Mouse (Mus musculus) ES-E14 (cell line): ENCODE data around the gene Pacsin1. TPM values are rescaled to one million over a fixed set of nuclear protein-coding genes. Genes with fewer than 3 reads are reported as not detected.

ENCODE experiments used
- DNase-seq: peaks from one replicate; pipeline ENCODE4 v3.0.0-alpha.2; 2013; ENCODE audit warnings: low read depth, low spot score
- H3K27ac ChIP-seq: 2 replicates; pipeline ENCODE4 v1.5.1; 2012; ENCODE audit warnings: low read depth, mild to moderate bottlenecking, low read length, moderate library complexity, mixed read lengths; ENCODE audit not compliant: poor library complexity, insufficient read depth, severe bottlenecking
- H3K36me3 ChIP-seq: 2 replicates; pipeline ENCODE4 v1.6.1; 2012; ENCODE audit warnings: mild to moderate bottlenecking, low read length, moderate library complexity, mixed read lengths; ENCODE audit not compliant: control insufficient read depth, poor library complexity, insufficient read depth, severe bottlenecking
- H3K4me1 ChIP-seq, 2 experiments: fragments of 150-350 bp in 1 of 2; sonication (generic) in 1 of 2; 2 replicates each; pipeline ENCODE4 v1.6.1; 2012; ENCODE audit warnings: low read length in 2 of 2, mild to moderate bottlenecking in 1 of 2, mixed read lengths in 1 of 2; ENCODE audit not compliant: control insufficient read depth in 2 of 2, insufficient read depth in 2 of 2, poor library complexity in 1 of 2
- H3K4me3 ChIP-seq, 2 experiments: fragments of 150-350 bp in 1 of 2; sonication (generic) in 1 of 2; 2 replicates each; pipeline ENCODE4 v1.5.1; 2012; ENCODE audit warnings: low read length in 2 of 2, low read depth in 1 of 2, mild to moderate bottlenecking in 1 of 2, mixed read lengths in 1 of 2; ENCODE audit not compliant: insufficient read depth in 1 of 2, poor library complexity in 1 of 2, severe bottlenecking in 1 of 2
- H3K9ac ChIP-seq: 2 replicates; pipeline ENCODE4 v1.6.1; 2012; ENCODE audit warnings: low read depth, mild to moderate bottlenecking, low read length, mixed read lengths; ENCODE audit not compliant: poor library complexity, insufficient read depth, severe bottlenecking
- H3K9me3 ChIP-seq: fragments of 150-350 bp; sonication (generic); 2 replicates; pipeline ENCODE4 v1.6.1; 2012; ENCODE audit warnings: low read depth, mild to moderate bottlenecking, low read length; ENCODE audit not compliant: control insufficient read depth, insufficient read depth
- CHD2 ChIP-seq: IDR thresholded peaks from 2 replicates; pipeline ENCODE4 v1.6.1; 2014; ENCODE audit warnings: mild to moderate bottlenecking, low read depth, low read length, inconsistent platforms
- HCFC1 ChIP-seq: IDR thresholded peaks from 2 replicates; pipeline ENCODE4 v1.6.1; 2012; ENCODE audit warnings: low read length, inconsistent platforms, borderline replicate concordance; ENCODE audit not compliant: insufficient read depth
- MAFK ChIP-seq: IDR thresholded peaks from 2 replicates; pipeline ENCODE4 v1.6.1; 2014; ENCODE audit warnings: mild to moderate bottlenecking, low read depth, low read length, inconsistent platforms; ENCODE audit not compliant: insufficient read depth
- ZC3H11A ChIP-seq: IDR thresholded peaks from 2 replicates; pipeline ENCODE4 v1.6.1; 2012; ENCODE audit warnings: low read depth, mild to moderate bottlenecking, inconsistent platforms, low read length, borderline replicate concordance
- ZNF384 ChIP-seq: IDR thresholded peaks from 2 replicates; pipeline ENCODE4 v1.6.1; 2012; ENCODE audit warnings: low read depth, low read length, inconsistent platforms
- in situ Hi-C, 2 experiments: fragments of 600-800 bp; cut with MboI; formaldehyde crosslinking; loops; one replicate each; pipeline ENCODE4 v1.15.1; 2025; ENCODE audit warnings: low sequenced_read_pairs in 2 of 2, inconsistent platforms in 1 of 2; ENCODE audit not compliant: unreplicated experiment in 2 of 2
- total RNA-seq: library from RNA; depleted of rRNA; stranded (reverse); fragments of 300-350 nt; gene quantifications from 2 replicates; pipeline ENCODE4 v1.2.3, GENCODE M21; 2012; rRNA removed

Pacsin1 gene
- total RNA-seq, 1 experiment, result 7.9 TPM

GRCm38 (mm10) chr17:27751314-27752202, 96.2 kb downstream of the Pacsin1 start:
- in situ Hi-C loops, result no loop called here
- H3K27ac ChIP-seq, result no peak overlapping the region
- peaks cover 26% of the 10 kb centered on the region for H3K36me3 ChIP-seq
- no peak overlapping the region for H3K4me3 ChIP-seq
- TF ChIP-seq ZC3H11A, result no peak
- no peaks in the 10 kb centered on the region for H3K9me3 ChIP-seq
- H3K9ac ChIP-seq, result no peak overlapping the region
- 0 out of 4 replicates have a peak, but pooled peaks cover 0 to 2% of the 10 kb centered on the region in 2 experiments for H3K4me1 ChIP-seq
- DNase-seq, result no peak

GRCm38 (mm10) chr17:27760169-27760568, 104.9 kb downstream of the Pacsin1 start:
- H3K4me1 ChIP-seq, result peaks cover 0 to 8% of the 10 kb centered on the region in 2 experiments; a peak in 1 of 4 replicates
- peaks cover 20% of the 10 kb centered on the region; the same call in 1 of the 2 replicates for H3K36me3 ChIP-seq
- no peak overlapping the region for H3K9ac ChIP-seq
- no peak overlapping the region for H3K27ac ChIP-seq
- no peak overlapping the region for H3K4me3 ChIP-seq
- TF ChIP-seq ZNF384 (no peak), MAFK (no peak), HCFC1 (no peak), ZC3H11A (no peak), CHD2 (no peak)
- in situ Hi-C loops, result no loop called here
- H3K9me3 ChIP-seq, result no peaks in the 10 kb centered on the region
- no peak for DNase-seq

Other genes starting within 250 kb of the Pacsin1 start
- gene Grm4, start 134.1 kb upstream of the Pacsin1 start, total RNA-seq, result 0.49 and 0.74 TPM in 2 replicates
- 142 and 175 TPM in 2 replicates for gene Hmga1, start 99.0 kb upstream of the Pacsin1 start, total RNA-seq
- 6.8 and 9.2 TPM in 2 replicates for gene AI413582, start 89.8 kb upstream of the Pacsin1 start, total RNA-seq
- 79.9 and 97.9 TPM in 2 replicates for gene Nudt3, start 32.0 kb upstream of the Pacsin1 start, total RNA-seq
- not detected in 2 replicates for gene RPS10-NUDT3, start 20.3 kb upstream of the Pacsin1 start, total RNA-seq
- 1,842 and 2,049 TPM in 2 replicates for gene Rps10, start 18.8 kb upstream of the Pacsin1 start, total RNA-seq
- gene Spdef, start 73.4 kb downstream of the Pacsin1 start, total RNA-seq, result 0.53 TPM in 1 of 2 replicates, not detected in the other
- 53.8 and 68.4 TPM in 2 replicates for gene D17Wsu92e, start 165.1 kb downstream of the Pacsin1 start, total RNA-seq
- gene Snrpc, start 182.6 kb downstream of the Pacsin1 start, total RNA-seq, result 120 and 185 TPM in 2 replicates
- 16.5 and 21.4 TPM in 2 replicates for gene Uhrf1bp1, start 200.9 kb downstream of the Pacsin1 start, total RNA-seq